ENCODE assay signal across 16 mouse cellular contexts in the genomic region with DNA sequence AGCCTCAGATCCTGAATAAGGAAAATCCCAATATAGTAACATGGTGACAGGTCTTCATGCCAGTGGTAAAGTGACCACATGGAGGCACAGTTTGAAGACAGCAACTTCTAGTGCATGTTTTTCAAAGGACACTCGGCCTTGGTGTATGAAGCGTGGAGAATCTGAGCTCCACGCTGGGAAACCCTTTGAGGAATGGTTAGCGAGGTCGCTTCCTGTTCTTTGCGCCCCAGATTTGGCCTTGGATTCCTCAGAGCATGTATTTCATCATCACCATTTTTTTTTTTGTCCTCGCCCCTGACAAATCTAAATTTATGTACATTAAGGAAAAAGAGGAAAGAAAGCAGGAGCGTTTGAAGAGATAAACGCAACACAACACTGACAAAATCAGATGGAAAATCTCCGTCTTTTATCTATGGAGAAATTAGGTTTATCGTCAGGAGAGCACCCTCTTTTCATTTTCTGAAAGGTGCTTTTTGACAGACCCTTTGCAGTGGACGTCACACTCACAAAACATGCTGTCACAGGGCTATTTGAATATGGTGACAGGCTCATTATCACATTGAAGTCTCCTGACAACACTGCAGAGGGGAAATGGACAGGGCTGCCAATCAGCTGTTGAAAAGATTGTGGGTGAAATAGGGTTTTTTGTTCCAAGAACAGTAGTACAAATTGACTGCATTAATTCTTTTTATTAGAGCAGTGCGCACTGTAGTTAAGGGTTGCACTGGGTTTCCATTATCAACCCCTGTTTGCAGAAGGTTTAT.
DNase-seq lines count a peak whose midpoint lies in the region; ATAC-seq and TF ChIP-seq lines count a peak whose summit lies in the region.
"Had no signal": no experiment of that assay in that cellular context is flagged by ENCODE, and none has a peak within 500 bp of the region (broad histone marks: within the 10 kb centered on the region; RNA-seq: fewer than 3 reads in every experiment).

No protein-coding gene starts in this region.

- 0 out of 2 replicates have a peak, but pooled peaks cover 3% of the 10 kb centered on the region for H3K27me3 ChIP-seq in hindbrain, embryonic 12.5 days
- H3K27me3 ChIP-seq in hindbrain, embryonic 14.5 days (ENCODE audit: control insufficient read depth, insufficient read depth, low read length), result no peaks in the 10 kb centered on the region
- H3K27me3 ChIP-seq in forebrain, embryonic 15.5 days, result no peaks in the 10 kb centered on the region
- H3K27me3 ChIP-seq: hindbrain, embryonic 13.5 days; liver, embryonic 13.5 days had no signal

- no peak for TF ChIP-seq CTCF in layer of hippocampus, adult 2 months (conservative IDR thresholded peaks at IDR 0.05)

- no peak for DNase-seq in hindbrain, embryonic 14.5 days (ENCODE audit: low spot score)
- DNase-seq in adrenal gland, adult 8-10 months, result peak; percentile 42
- DNase-seq in adrenal gland, postnatal 36 days, result peak; percentile 30 to 42
- no peak for DNase-seq in left cerebral cortex, adult 8-10 months (ENCODE audit: low spot score in 2 of 2)
- DNase-seq in cerebellum, adult 9-11 months, result no peak
- no peak for DNase-seq in layer of hippocampus, adult 2 months (ENCODE audit: low spot score in 2 of 2)
- DNase-seq: B cell, adult 2 months; cerebellum, adult 18-20 months; gastrocnemius, postnatal 36 days; liver, embryonic 13.5 days had no signal

- H3K9ac ChIP-seq in hindbrain, embryonic 12.5 days, result no peak overlapping the region
- no peak overlapping the region for H3K9ac ChIP-seq in hindbrain, embryonic 14.5 days
- no peak overlapping the region for H3K9ac ChIP-seq in forebrain, embryonic 15.5 days (replicated peaks)
- H3K9ac ChIP-seq: hindbrain, embryonic 13.5 days; limb, embryonic 13.5 days; liver, embryonic 13.5 days had no signal

- H3K9me3 ChIP-seq in hindbrain, embryonic 12.5 days (replicated peaks), result no peaks in the 10 kb centered on the region
- H3K9me3 ChIP-seq in hindbrain, embryonic 14.5 days (ENCODE audit: control insufficient read depth, low read length), result no peaks in the 10 kb centered on the region
- H3K9me3 ChIP-seq in forebrain, embryonic 15.5 days, result no peaks in the 10 kb centered on the region
- H3K9me3 ChIP-seq: hindbrain, embryonic 13.5 days; limb, embryonic 13.5 days; liver, embryonic 13.5 days had no signal

- H3K4me1 ChIP-seq in hindbrain, embryonic 12.5 days, result peaks cover 23% of the 10 kb centered on the region; the same call in 1 of the 2 replicates
- H3K4me1 ChIP-seq in hindbrain, embryonic 14.5 days (replicated peaks; ENCODE audit: control insufficient read depth, insufficient read depth, low read length), result peaks cover 3% of the 10 kb centered on the region
- H3K4me1 ChIP-seq in forebrain, embryonic 15.5 days, result peaks cover 29% of the 10 kb centered on the region
- H3K4me1 ChIP-seq: limb, embryonic 13.5 days; liver, embryonic 13.5 days had no signal

- H3K4me2 ChIP-seq in hindbrain, embryonic 12.5 days (replicated peaks), result no peak overlapping the region
- H3K4me2 ChIP-seq in hindbrain, embryonic 14.5 days (replicated peaks), result no peak overlapping the region
- H3K4me2 ChIP-seq in forebrain, embryonic 15.5 days (replicated peaks), result no peak overlapping the region
- H3K4me2 ChIP-seq: hindbrain, embryonic 13.5 days; limb, embryonic 13.5 days; liver, embryonic 13.5 days had no signal

- WGBS in hindbrain, embryonic 12.5 days, result 47% methylated on average over 13 of the region's 13 CpGs
- WGBS in hindbrain, embryonic 14.5 days, result 40% methylated on average over 13 of the region's 13 CpGs
- 32% methylated on average over 13 of the region's 13 CpGs for WGBS in forebrain, embryonic 15.5 days

- no peak overlapping the region for H3K4me3 ChIP-seq in hindbrain, embryonic 12.5 days
- H3K4me3 ChIP-seq in hindbrain, embryonic 14.5 days (replicated peaks; ENCODE audit: low read length), result no peak overlapping the region
- no peak overlapping the region for H3K4me3 ChIP-seq in forebrain, embryonic 15.5 days
- H3K4me3 ChIP-seq in layer of hippocampus, adult 2 months, result no peak overlapping the region
- H3K4me3 ChIP-seq: hindbrain, embryonic 13.5 days; limb, embryonic 13.5 days; liver, embryonic 13.5 days had no signal

- H3K27ac ChIP-seq in hindbrain, embryonic 12.5 days, result no peak overlapping the region
- no peak overlapping the region for H3K27ac ChIP-seq in hindbrain, embryonic 14.5 days
- H3K27ac ChIP-seq in forebrain, embryonic 15.5 days (replicated peaks), result peak overlapping the region; percentile 66
- H3K27ac ChIP-seq in layer of hippocampus, adult 2 months, result no peak overlapping the region
- H3K27ac ChIP-seq: hindbrain, embryonic 13.5 days; limb, embryonic 13.5 days; liver, embryonic 13.5 days; stomach, postnatal 0 days had no signal

- H3K36me3 ChIP-seq in hindbrain, embryonic 12.5 days, result no peaks in the 10 kb centered on the region
- H3K36me3 ChIP-seq in hindbrain, embryonic 14.5 days (replicated peaks; ENCODE audit: control insufficient read depth, insufficient read depth), result no peaks in the 10 kb centered on the region
- H3K36me3 ChIP-seq in forebrain, embryonic 15.5 days, result no peaks in the 10 kb centered on the region
- H3K36me3 ChIP-seq: hindbrain, embryonic 13.5 days; limb, embryonic 13.5 days; liver, embryonic 13.5 days had no signal

- 0 out of 2 replicates have a peak, but pooled peaks have one; percentile 46 for ATAC-seq in hindbrain, embryonic 12.5 days (ENCODE audit: low FRiP score)
- ATAC-seq in hindbrain, embryonic 14.5 days (ENCODE audit: low FRiP score), result no peak
- peak; percentile 88 for ATAC-seq in forebrain, embryonic 15.5 days (replicated peaks)
- ATAC-seq: intestine, embryonic 16.5 days had no signal

Comparison
In these comparisons a context has a peak if more than half of its experiments do, and no peak if none do; other contexts are left out.
1. DNase-seq: peak in adrenal gland, adult 8-10 months (single experiment) and adrenal gland, postnatal 36 days (2 of 2); none in hindbrain, embryonic 14.5 days (single experiment), left cerebral cortex, adult 8-10 months (0 of 2), cerebellum, adult 9-11 months (single experiment) and layer of hippocampus, adult 2 months (0 of 2).